Mouse (Mus musculus) limb, embryonic 13.5 days (tissue): ENCODE results near the gene Tulp4. TPM values are rescaled to one million over a fixed set of nuclear protein-coding genes. Genes with fewer than 3 reads are reported as not detected.

Source experiments
- ATAC-seq: fragments of 200-750 bp; cut with Nextera tagmentation; 2 replicates; pipeline ENCODE4 v1.8.0; 2017; ENCODE audit warnings: low read depth, moderate number of reproducible peaks, moderate TSS enrichment; ENCODE audit not compliant: low FRiP score
- H3K27ac ChIP-seq: fragments of 300-500 bp; sonication (generic); 2 replicates; pipeline ENCODE4 v1.5.1; 2015; ENCODE audit warnings: inconsistent platforms, mild to moderate bottlenecking, moderate library complexity
- H3K27me3 ChIP-seq: fragments of 300-500 bp; sonication (generic); 2 replicates; pipeline ENCODE4 v1.6.1; 2015; ENCODE audit warnings: mild to moderate bottlenecking, inconsistent platforms
- H3K36me3 ChIP-seq: fragments of 300-500 bp; sonication (generic); 2 replicates; pipeline ENCODE4 v1.6.1; 2015; ENCODE audit warnings: inconsistent platforms, mild to moderate bottlenecking, moderate library complexity
- H3K4me1 ChIP-seq: fragments of 300-500 bp; sonication (generic); 2 replicates; pipeline ENCODE4 v1.6.1; 2015; ENCODE audit warnings: inconsistent platforms
- H3K4me2 ChIP-seq: fragments of 300-500 bp; sonication (generic); replicated peaks from 2 replicates; pipeline ENCODE4 v1.6.1; 2015; ENCODE audit warnings: inconsistent platforms, mild to moderate bottlenecking, moderate library complexity
- H3K4me3 ChIP-seq: fragments of 300-500 bp; sonication (generic); 2 replicates; pipeline ENCODE4 v1.5.1; 2015; ENCODE audit warnings: moderate library complexity, mild to moderate bottlenecking, inconsistent platforms
- H3K9ac ChIP-seq: fragments of 300-500 bp; sonication (generic); 2 replicates; pipeline ENCODE4 v1.6.1; 2015; ENCODE audit warnings: mild to moderate bottlenecking, inconsistent platforms
- H3K9me3 ChIP-seq: fragments of 300-500 bp; sonication (generic); 2 replicates; pipeline ENCODE4 v1.6.1; 2016; ENCODE audit warnings: inconsistent platforms
- WGBS: fragments of 180-500 bp; shearing (Covaris S2); methylation state at CpG from one replicate; pipeline ENCODE4 v1.1.7; 2015; 5-methylcytosine and 5-hydroxymethylcytosine counted together
- polyA plus RNA-seq: library from polyadenylated mRNA; unstranded; fragments of >200 nt; fragmentation: Nextera tagmentation; extraction: Ambion mirVana; gene quantifications from 2 replicates; pipeline ENCODE4 v1.2.1, GENCODE M21; 2015

Tulp4 gene
- polyA plus RNA-seq, 1 experiment from 2014 or later, result 114 TPM

DNA sequence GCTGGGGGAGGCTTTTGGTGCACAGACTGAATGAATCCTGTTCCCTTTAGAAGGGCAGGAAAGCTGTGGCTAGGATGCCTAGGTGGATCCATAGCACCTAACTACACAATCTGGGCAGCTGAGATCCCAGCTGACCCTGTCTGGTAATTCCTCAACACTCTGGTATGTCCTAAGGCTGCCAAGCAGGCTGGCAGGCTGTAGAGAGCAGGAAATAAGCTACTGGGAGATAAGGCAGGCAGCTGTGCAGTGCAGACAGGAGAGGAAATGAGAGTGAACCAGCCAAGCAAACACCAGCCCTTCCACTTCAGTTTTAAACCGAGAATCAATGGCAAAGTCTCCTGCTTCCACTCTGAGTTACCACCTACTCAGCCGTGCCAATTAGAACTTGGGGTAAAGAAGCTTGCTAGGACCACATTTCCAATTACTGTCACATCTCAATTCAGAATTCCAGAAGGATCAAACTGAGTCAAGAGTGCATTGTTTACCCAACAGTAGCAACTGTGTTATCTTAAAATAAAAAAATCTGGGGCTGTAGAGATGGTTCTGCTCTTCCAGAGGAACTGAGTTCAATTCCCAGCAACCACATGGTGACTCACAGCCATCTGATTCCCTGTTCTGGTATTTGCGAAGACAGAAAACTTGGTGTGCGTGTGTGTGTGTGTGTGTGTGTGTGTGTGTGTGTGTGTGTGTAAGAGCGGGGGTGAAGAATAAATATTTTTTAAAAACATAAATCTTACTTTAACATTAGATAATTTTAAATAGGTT is 66.9 kb downstream of the Tulp4 start:
- Histone ChIP-seq H3K27ac (peak overlapping the region; percentile 45), H3K4me3 (no peak overlapping the region), H3K9me3 (0 out of 2 replicates have a peak, but pooled peaks cover 3% of the 10 kb centered on the region), H3K36me3 (peaks cover 33% of the 10 kb centered on the region), H3K9ac (no peak overlapping the region), H3K27me3 (no peaks in the 10 kb centered on the region), H3K4me1 (peaks cover 14% of the 10 kb centered on the region), H3K4me2 (0 out of 2 replicates have a peak overlapping the region, but pooled peaks have one; percentile 7)
- WGBS, result 60% methylated on average over 5 of the region's 5 CpGs
- ATAC-seq, result no peak

DNA sequence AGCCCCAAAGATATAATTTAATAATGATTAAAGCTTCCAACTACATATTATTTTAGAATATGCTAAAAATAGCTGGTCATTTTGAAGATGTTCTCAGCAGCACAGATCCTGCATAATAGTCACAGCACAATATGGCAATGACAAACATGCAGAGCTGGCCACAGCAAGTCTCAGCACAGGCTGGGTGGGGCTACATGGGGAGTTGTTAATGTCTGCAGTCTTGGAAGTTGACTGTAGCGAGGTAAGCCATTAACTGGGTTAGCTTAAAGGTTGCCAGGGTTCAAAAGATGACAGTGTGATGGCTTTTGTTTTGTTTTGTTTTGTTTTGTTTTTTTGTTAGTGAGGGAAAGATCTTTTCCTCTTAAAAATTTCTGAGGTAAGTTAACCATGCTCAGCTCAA is 68.3 kb downstream of the Tulp4 start:
- 46% methylated on average over 1 of the region's 1 CpGs for WGBS
- Histone ChIP-seq H3K4me2 (no peak overlapping the region), H3K36me3 (peaks cover 40% of the 10 kb centered on the region), H3K9me3 (0 out of 2 replicates have a peak, but pooled peaks cover 3% of the 10 kb centered on the region), H3K27ac (no peak overlapping the region), H3K27me3 (no peaks in the 10 kb centered on the region), H3K4me3 (no peak overlapping the region), H3K4me1 (peaks cover 24% of the 10 kb centered on the region), H3K9ac (no peak overlapping the region)
- ATAC-seq, result no peak

DNA sequence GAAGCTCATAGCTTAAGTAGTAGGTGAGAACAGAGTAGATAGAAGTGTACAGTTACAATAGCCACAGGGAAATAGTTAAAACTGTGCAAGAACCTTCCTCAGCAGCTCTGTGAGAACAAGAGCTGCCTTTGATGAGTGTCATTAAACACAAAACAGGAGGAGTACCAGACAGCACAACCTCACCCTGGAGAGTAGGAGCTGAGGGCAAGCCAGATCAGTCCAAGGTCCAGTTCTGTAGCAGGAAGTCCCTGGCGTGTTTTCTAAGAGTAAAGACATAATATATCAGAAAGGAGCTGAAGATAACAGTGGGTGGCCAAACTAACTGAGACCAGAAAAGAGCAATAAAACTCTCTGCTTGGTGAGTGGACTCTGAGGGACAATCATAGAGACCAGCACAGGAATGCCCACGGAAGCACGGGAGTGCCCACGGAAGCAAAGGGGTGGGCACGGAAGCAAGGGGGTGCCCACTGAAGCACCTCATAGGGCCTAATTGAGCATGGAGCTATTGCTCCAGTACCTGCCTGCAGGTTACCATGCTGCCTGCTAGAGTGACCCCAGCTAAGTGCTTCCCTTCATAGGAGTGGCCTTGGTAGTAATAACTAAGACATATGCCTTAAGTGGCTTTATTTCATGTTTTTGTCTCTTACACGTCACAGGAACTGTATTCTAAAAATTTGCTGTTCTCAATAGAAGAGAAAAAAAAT is 72.5 kb downstream of the Tulp4 start:
- WGBS, result 66% methylated on average over 6 of the region's 6 CpGs
- Histone ChIP-seq H3K36me3 (peaks cover 53% of the 10 kb centered on the region), H3K9ac (no peak overlapping the region), H3K9me3 (0 out of 2 replicates have a peak, but pooled peaks cover 3% of the 10 kb centered on the region), H3K4me1 (peaks cover 10% of the 10 kb centered on the region; the same call in 1 of the 2 replicates), H3K27ac (no peak overlapping the region), H3K27me3 (no peaks in the 10 kb centered on the region), H3K4me2 (no peak overlapping the region), H3K4me3 (no peak overlapping the region)
- no peak for ATAC-seq

DNA sequence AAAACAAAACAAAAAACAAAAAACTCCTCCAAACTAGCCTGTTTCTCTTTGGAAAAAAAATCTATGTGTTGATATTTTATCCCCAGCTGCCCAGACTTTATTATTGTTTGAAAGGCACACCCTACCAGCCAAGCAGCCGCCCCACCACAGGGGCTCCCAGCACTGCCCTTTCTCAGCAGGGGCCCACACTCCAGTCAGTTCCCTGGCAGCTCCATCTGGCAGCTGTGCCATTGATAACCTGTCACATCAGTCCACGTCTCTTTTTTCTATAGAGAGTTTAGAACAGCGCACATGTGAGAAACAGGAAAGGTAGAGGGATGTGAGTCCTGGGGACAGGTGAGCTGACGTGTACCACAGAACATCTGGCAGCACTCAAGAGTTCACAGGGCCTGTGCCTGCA is 73.2 kb downstream of the Tulp4 start:
- Histone ChIP-seq H3K9me3 (0 out of 2 replicates have a peak, but pooled peaks cover 3% of the 10 kb centered on the region), H3K4me2 (no peak overlapping the region), H3K9ac (no peak overlapping the region), H3K4me1 (peaks cover 10% of the 10 kb centered on the region; the same call in 1 of the 2 replicates), H3K27me3 (no peaks in the 10 kb centered on the region), H3K4me3 (no peak overlapping the region), H3K27ac (no peak overlapping the region), H3K36me3 (peaks cover 60% of the 10 kb centered on the region)
- no peak for ATAC-seq
- 47% methylated on average over 4 of the region's 4 CpGs for WGBS

DNA sequence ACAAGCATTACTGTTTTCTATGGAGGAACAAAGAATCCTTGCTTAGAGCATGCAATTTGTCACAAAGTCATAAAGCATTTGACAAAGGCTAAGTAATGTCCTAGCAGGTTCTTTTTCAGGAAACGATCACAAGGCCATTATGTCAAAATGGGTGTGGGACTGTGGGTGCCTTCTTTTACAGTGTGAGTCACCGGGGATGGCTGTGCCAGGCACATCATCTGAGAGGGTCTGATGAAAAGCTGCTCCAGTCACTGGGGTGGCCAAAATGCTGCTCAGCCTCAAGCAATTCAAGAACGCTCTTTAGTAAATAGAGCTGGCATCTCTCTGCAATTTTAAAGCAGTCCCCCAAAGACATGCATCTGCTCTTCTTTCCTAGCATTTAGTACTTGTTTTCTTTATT is 74.2 kb downstream of the Tulp4 start:
- Histone ChIP-seq H3K4me2 (no peak overlapping the region), H3K9me3 (0 out of 2 replicates have a peak, but pooled peaks cover 3% of the 10 kb centered on the region), H3K9ac (no peak overlapping the region), H3K36me3 (peaks cover 59% of the 10 kb centered on the region), H3K4me1 (peaks cover 10% of the 10 kb centered on the region; the same call in 1 of the 2 replicates), H3K27me3 (no peaks in the 10 kb centered on the region), H3K27ac (no peak overlapping the region), H3K4me3 (no peak overlapping the region)
- no peak for ATAC-seq
- 78% methylated on average over 3 of the region's 3 CpGs for WGBS

DNA sequence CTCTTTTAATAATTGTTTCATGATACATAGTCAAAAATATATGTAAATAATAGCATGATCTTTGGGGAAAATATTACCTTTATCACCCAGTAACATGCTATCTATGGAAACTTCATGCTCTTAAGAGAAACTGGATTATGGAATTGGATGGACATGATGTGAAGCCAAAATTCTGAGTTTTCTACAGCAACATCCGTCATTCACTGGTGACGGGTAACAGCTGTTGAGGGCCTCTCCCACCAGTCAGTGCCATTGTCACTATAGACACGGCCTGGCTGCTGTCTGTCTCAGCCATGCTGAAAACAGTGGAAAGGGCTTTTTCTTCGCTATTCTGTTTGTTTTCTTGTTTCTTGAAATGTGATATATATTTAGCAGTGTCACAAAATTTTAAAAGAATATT is 76.5 kb downstream of the Tulp4 start:
- Histone ChIP-seq H3K4me3 (no peak overlapping the region), H3K27me3 (no peaks in the 10 kb centered on the region), H3K27ac (no peak overlapping the region), H3K4me1 (peaks cover 10% of the 10 kb centered on the region; the same call in 1 of the 2 replicates), H3K4me2 (no peak overlapping the region), H3K36me3 (peaks cover 57% of the 10 kb centered on the region), H3K9ac (no peak overlapping the region), H3K9me3 (no peaks in the 10 kb centered on the region)
- no peak for ATAC-seq
- 82% methylated on average over 4 of the region's 4 CpGs for WGBS

DNA sequence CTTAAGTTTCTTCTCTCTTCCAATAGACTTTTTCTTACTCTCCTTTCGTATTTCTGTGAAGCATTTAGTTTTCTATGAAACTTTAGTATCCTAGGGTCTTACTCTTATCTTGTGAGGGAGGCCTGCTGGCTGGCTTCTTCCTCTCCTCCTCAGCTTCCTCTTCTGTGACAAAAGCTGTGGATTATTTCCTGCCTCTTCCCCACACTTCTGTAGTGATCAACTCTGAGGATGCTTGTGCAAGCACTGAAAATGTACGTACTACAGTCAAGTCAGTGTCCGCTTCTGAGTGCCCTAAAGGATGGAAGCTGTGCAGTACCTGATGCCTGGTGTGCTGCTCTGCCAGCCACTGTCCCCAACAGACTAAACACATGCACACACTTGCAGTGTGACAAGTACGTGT is 80.4 kb downstream of the Tulp4 start:
- peaks cover 58% of the 10 kb centered on the region for H3K36me3 ChIP-seq

DNA sequence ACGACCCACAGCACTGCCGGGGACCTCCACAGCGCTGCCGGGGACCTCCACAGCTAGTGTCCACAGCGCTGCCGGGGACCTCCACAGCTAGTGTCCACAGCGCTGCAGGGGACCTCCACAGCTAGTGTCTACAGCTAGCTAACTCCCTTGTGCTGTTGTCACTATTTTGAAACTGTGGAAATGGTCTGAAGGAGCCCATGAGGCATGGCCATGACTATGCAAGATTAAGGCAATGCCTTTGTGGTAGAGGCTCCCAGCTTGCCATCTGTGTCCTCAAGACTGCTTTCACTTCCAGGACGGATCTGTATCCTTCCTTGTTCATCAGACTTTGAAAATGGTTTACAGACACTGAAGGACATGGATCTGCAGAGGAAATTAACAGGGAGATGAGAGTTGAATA is 80.9 kb downstream of the Tulp4 start:
- no peaks in the 10 kb centered on the region for H3K27me3 ChIP-seq
- H3K4me1 ChIP-seq, result no peaks in the 10 kb centered on the region
- H3K36me3 ChIP-seq, result peaks cover 61% of the 10 kb centered on the region
- no peak for ATAC-seq
- no peak overlapping the region for H3K27ac ChIP-seq
- no peak overlapping the region for H3K4me2 ChIP-seq
- H3K4me3 ChIP-seq, result no peak overlapping the region
- 95% methylated on average over 8 of the region's 8 CpGs for WGBS
- H3K9ac ChIP-seq, result no peak overlapping the region
- no peaks in the 10 kb centered on the region for H3K9me3 ChIP-seq

More for the DNA sequence above, 80.4 kb downstream of the Tulp4 start:
- Histone ChIP-seq H3K27me3 (no peaks in the 10 kb centered on the region), H3K4me3 (no peak overlapping the region), H3K4me1 (no peaks in the 10 kb centered on the region), H3K9ac (no peak overlapping the region), H3K27ac (no peak overlapping the region), H3K4me2 (no peak overlapping the region), H3K9me3 (no peaks in the 10 kb centered on the region)
- WGBS, result 89% methylated on average over 4 of the region's 4 CpGs
- ATAC-seq, result no peak

DNA sequence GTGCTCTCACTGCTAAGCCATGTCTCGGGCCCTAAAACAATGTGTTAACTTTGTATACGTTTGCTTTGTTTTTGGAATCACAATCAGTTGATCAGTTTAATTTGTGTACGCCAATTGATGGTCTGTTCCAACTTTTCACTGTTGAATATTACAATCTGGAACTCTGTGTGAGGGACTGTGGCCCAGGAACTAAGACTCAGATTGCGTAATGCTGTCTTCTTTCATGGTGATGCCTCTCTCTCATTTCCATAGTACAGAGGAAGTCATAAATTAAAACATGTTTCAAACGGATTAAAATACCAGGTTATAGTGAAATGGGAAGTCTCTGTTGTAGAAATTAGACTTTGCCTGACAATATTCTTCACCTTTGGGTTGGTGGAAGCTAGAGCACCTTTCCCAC is 83.0 kb downstream of the Tulp4 start:
- Histone ChIP-seq H3K4me3 (no peak overlapping the region), H3K9ac (no peak overlapping the region), H3K9me3 (no peaks in the 10 kb centered on the region), H3K27ac (no peak overlapping the region), H3K36me3 (peaks cover 69% of the 10 kb centered on the region), H3K4me2 (no peak overlapping the region), H3K4me1 (no peaks in the 10 kb centered on the region), H3K27me3 (no peaks in the 10 kb centered on the region)
- 82% methylated on average over 5 of the region's 5 CpGs for WGBS
- ATAC-seq, result no peak

DNA sequence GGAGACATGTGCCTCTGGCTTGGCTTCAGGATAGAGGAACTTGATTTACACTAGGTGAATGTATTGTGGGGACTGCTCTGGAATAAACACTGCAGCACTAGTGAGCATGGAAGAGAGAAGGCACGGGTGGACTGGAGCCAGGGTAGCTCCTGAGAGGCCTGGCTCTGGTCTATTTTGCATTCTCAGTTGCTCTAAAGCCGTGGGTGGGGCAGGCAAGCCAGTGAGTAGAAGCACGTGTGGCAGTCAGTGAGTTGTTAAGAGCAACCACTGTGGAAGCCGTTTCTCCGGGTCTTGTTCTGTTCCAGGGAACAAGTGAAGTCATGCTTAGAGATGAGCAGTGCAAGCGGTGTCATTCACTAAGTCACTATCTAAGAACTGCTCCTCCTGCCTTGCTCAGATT is 86.0 kb downstream of the Tulp4 start:
- Histone ChIP-seq H3K4me2 (no peak overlapping the region), H3K9me3 (no peaks in the 10 kb centered on the region), H3K4me1 (no peaks in the 10 kb centered on the region), H3K36me3 (peaks cover 59% of the 10 kb centered on the region), H3K27ac (no peak overlapping the region), H3K9ac (no peak overlapping the region), H3K27me3 (no peaks in the 10 kb centered on the region), H3K4me3 (no peak overlapping the region)
- no peak for ATAC-seq
- WGBS, result 89% methylated on average over 6 of the region's 6 CpGs

DNA sequence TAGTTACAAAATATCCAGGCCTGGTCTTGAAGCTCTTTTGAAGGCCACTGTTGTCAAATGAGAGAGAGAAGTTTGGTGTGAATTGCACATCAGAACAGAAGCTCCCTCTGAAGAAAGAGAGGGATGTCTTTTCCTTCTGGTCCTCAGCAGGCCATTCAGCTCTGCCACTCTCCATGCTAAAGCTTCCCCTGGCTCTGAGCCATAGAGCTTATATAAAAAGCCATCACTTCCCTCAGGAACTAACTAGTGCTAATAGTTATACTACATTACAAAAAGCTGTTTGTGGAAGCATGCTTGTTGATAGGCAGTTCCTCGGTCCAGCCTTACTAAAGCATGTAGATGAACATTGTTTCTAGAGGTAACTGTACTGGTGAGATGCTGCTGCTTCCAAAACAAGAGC is 89.2 kb downstream of the Tulp4 start:
- Histone ChIP-seq H3K27ac (no peak overlapping the region), H3K9me3 (no peaks in the 10 kb centered on the region), H3K4me2 (no peak overlapping the region), H3K36me3 (peaks cover 62% of the 10 kb centered on the region), H3K27me3 (no peaks in the 10 kb centered on the region), H3K9ac (no peak overlapping the region), H3K4me1 (no peaks in the 10 kb centered on the region), H3K4me3 (no peak overlapping the region)
- no peak for ATAC-seq
- 89% methylated on average over 1 of the region's 1 CpGs for WGBS

DNA sequence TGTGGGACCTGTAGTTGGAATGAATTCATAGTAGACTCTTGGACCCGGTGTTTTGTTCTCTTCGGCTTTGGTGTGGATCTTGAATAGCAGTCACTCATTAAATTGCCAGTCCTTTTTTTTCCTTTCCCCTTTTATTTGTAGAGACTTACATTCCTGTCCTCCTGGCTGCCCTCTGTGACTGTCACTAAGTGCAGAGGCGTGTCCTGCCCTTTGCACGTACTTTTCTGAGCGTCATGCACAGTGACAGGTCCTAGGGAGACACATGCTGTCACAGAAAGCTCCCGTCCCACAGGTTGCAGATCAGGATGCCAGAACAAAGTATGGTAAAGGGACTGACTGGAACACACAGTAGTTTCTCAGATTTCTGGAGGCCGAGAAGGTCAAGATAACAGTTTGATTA is 91.3 kb downstream of the Tulp4 start:
- H3K36me3 ChIP-seq, result peaks cover 62% of the 10 kb centered on the region
- H3K9me3 ChIP-seq, result no peaks in the 10 kb centered on the region
- no peak overlapping the region for H3K27ac ChIP-seq
- H3K9ac ChIP-seq, result no peak overlapping the region
- no peaks in the 10 kb centered on the region for H3K4me1 ChIP-seq
- no peaks in the 10 kb centered on the region for H3K27me3 ChIP-seq
- no peak overlapping the region for H3K4me3 ChIP-seq
- WGBS, result 85% methylated on average over 7 of the region's 7 CpGs
- no peak for ATAC-seq
- no peak overlapping the region for H3K4me2 ChIP-seq
